Mouse (Mus musculus): ENCODE results near the gene Mapk11. TPM values are rescaled to one million over a fixed set of nuclear protein-coding genes. Genes with fewer than 3 reads are reported as not detected.

Mapk11 gene
- total RNA-seq, 1 experiment, result 6.6 TPM

GRCm38 (mm10) chr15:89177121-89177520 lies 27.7 kb upstream of the Mapk11 start:
- peaks cover 10 to 59% of the 10 kb centered on the region in 2 experiments for H3K4me1 ChIP-seq (ENCODE audit: control insufficient read depth in 2 of 2, insufficient read depth in 2 of 2, low read length in 2 of 2, poor library complexity in 1 of 2)
- no peak for TF ChIP-seq ZC3H11A (IDR thresholded peaks at IDR 0.05; ENCODE audit: borderline replicate concordance, low read depth, low read length)
- no peak for TF ChIP-seq MAFK (IDR thresholded peaks at IDR 0.05; ENCODE audit: insufficient read depth, low read depth, low read length)
- no peak for TF ChIP-seq HCFC1 (IDR thresholded peaks at IDR 0.05; ENCODE audit: borderline replicate concordance, insufficient read depth, low read length)
- TF ChIP-seq ZNF384 (IDR thresholded peaks at IDR 0.05; ENCODE audit: low read depth, low read length), result no peak
- no peak for TF ChIP-seq CHD2 (IDR thresholded peaks at IDR 0.05; ENCODE audit: low read depth, low read length)
- peak overlapping the region; percentile 17; the same call in 1 of the 2 replicates for H3K27ac ChIP-seq (ENCODE audit: insufficient read depth, low read depth, low read length, poor library complexity, severe bottlenecking)
- in situ Hi-C loops (cut with MboI; ENCODE audit: low sequenced_read_pairs in 2 of 2, unreplicated experiment in 2 of 2), result no loop called here
- no peak for DNase-seq (ENCODE audit: low read depth, low spot score)
- peak overlapping the region in 1 of 2 experiments; percentile 17; a peak in 1 of 4 replicates for H3K4me3 ChIP-seq (ENCODE audit: insufficient read depth in 1 of 2, low read depth in 1 of 2, low read length in 2 of 2, poor library complexity in 1 of 2, severe bottlenecking in 1 of 2)
- no peaks in the 10 kb centered on the region for H3K9me3 ChIP-seq (ENCODE audit: control insufficient read depth, insufficient read depth, low read depth, low read length)
- 0 out of 2 replicates have a peak overlapping the region, but pooled peaks have one; percentile 8 for H3K9ac ChIP-seq (ENCODE audit: insufficient read depth, low read depth, low read length, poor library complexity, severe bottlenecking)
- peaks cover 2% of the 10 kb centered on the region; the same call in 1 of the 2 replicates for H3K36me3 ChIP-seq (ENCODE audit: control insufficient read depth, insufficient read depth, low read length, poor library complexity, severe bottlenecking)

GRCm38 (mm10) chr15:89175411-89176155 lies 26.2 kb upstream of the Mapk11 start:
- Histone ChIP-seq H3K4me3 (ENCODE audit: insufficient read depth in 1 of 2, low read depth in 1 of 2, low read length in 2 of 2, poor library complexity in 1 of 2, severe bottlenecking in 1 of 2) (no peak overlapping the region), H3K9ac (ENCODE audit: insufficient read depth, low read depth, low read length, poor library complexity, severe bottlenecking) (no peak overlapping the region), H3K36me3 (ENCODE audit: control insufficient read depth, insufficient read depth, low read length, poor library complexity, severe bottlenecking) (peaks cover 2% of the 10 kb centered on the region; the same call in 1 of the 2 replicates), H3K4me1 (ENCODE audit: control insufficient read depth in 2 of 2, insufficient read depth in 2 of 2, low read length in 2 of 2, poor library complexity in 1 of 2) (peaks cover 8 to 60% of the 10 kb centered on the region in 2 experiments), H3K9me3 (ENCODE audit: control insufficient read depth, insufficient read depth, low read depth, low read length) (no peaks in the 10 kb centered on the region), H3K27ac (ENCODE audit: insufficient read depth, low read depth, low read length, poor library complexity, severe bottlenecking) (no peak overlapping the region)
- DNase-seq (ENCODE audit: low read depth, low spot score), result no peak
- TF ChIP-seq MAFK (IDR thresholded peaks at IDR 0.05; ENCODE audit: insufficient read depth, low read depth, low read length) (no peak), ZNF384 (IDR thresholded peaks at IDR 0.05; ENCODE audit: low read depth, low read length) (no peak), ZC3H11A (IDR thresholded peaks at IDR 0.05; ENCODE audit: borderline replicate concordance, low read depth, low read length) (no peak)
- in situ Hi-C loops (cut with MboI; ENCODE audit: low sequenced_read_pairs in 2 of 2, unreplicated experiment in 2 of 2), result no loop called here

DNA sequence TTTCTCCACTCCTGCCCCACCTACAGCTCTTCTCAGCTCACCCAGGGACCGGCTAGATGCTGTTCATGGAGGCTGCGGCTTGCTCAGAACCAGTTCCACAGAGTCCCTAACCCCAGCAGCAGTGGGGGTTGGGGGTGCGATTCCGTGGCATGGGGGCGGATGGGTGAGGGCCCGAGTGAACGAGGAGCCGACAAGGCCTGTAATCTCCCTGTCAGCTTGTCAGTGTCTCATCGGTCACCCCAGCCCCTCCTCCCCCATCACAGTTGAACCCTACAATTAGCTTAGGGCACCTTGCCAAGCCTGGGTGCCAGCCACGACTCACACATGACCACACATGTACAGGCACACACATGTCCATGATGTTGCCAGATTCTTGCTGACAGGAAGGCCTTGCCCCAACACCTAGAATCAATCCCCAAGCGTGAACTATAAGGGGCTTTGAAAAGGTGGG lies 25.5 kb upstream of the Mapk11 start:
- H3K4me1 ChIP-seq (ENCODE audit: control insufficient read depth in 2 of 2, insufficient read depth in 2 of 2, low read length in 2 of 2, poor library complexity in 1 of 2), result peaks cover 8 to 66% of the 10 kb centered on the region in 2 experiments
- TF ChIP-seq ZC3H11A (IDR thresholded peaks at IDR 0.05; ENCODE audit: borderline replicate concordance, low read depth, low read length) (no peak), ZNF384 (IDR thresholded peaks at IDR 0.05; ENCODE audit: low read depth, low read length) (no peak), HCFC1 (IDR thresholded peaks at IDR 0.05; ENCODE audit: borderline replicate concordance, insufficient read depth, low read length) (no peak), MAFK (IDR thresholded peaks at IDR 0.05; ENCODE audit: insufficient read depth, low read depth, low read length) (no peak), CHD2 (IDR thresholded peaks at IDR 0.05; ENCODE audit: low read depth, low read length) (no peak)
- no peak overlapping the region for H3K9ac ChIP-seq (ENCODE audit: insufficient read depth, low read depth, low read length, poor library complexity, severe bottlenecking)
- H3K4me3 ChIP-seq (ENCODE audit: insufficient read depth in 1 of 2, low read depth in 1 of 2, low read length in 2 of 2, poor library complexity in 1 of 2, severe bottlenecking in 1 of 2), result no peak overlapping the region; a peak in 1 of 4 replicates
- H3K27ac ChIP-seq (ENCODE audit: insufficient read depth, low read depth, low read length, poor library complexity, severe bottlenecking), result no peak overlapping the region
- no peak for DNase-seq (ENCODE audit: low read depth, low spot score)
- peaks cover 7% of the 10 kb centered on the region; the same call in 1 of the 2 replicates for H3K36me3 ChIP-seq (ENCODE audit: control insufficient read depth, insufficient read depth, low read length, poor library complexity, severe bottlenecking)
- no peaks in the 10 kb centered on the region for H3K9me3 ChIP-seq (ENCODE audit: control insufficient read depth, insufficient read depth, low read depth, low read length)
- in situ Hi-C loops (cut with MboI; ENCODE audit: low sequenced_read_pairs in 2 of 2, unreplicated experiment in 2 of 2), result no loop called here

DNA sequence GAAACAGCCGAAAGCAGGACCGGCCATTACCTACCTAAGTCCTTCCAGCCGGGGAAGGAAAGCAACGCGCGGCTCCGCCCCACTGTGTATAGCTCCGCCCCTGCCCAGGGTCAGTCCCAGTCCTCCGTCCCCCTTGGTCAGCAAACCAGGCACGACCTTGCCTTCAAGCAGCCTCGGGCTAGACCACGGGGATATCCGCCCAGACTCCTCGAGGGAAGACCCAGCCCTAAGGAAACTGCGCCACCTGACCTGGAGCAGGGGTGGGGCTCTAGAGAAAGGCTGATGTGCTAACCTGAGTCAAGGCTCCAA lies 24.4 kb upstream of the Mapk11 start:
- in situ Hi-C loops (cut with MboI; ENCODE audit: low sequenced_read_pairs in 2 of 2, unreplicated experiment in 2 of 2), result no loop called here
- H3K27ac ChIP-seq (ENCODE audit: insufficient read depth, low read depth, low read length, poor library complexity, severe bottlenecking), result no peak overlapping the region
- H3K36me3 ChIP-seq (ENCODE audit: control insufficient read depth, insufficient read depth, low read length, poor library complexity, severe bottlenecking), result peaks cover 9% of the 10 kb centered on the region; the same call in 1 of the 2 replicates
- peak overlapping the region; percentile 65 for H3K9ac ChIP-seq (ENCODE audit: insufficient read depth, low read depth, low read length, poor library complexity, severe bottlenecking)
- no peak for DNase-seq (ENCODE audit: low read depth, low spot score)
- peaks cover 5 to 70% of the 10 kb centered on the region in 2 experiments for H3K4me1 ChIP-seq (ENCODE audit: control insufficient read depth in 2 of 2, insufficient read depth in 2 of 2, low read length in 2 of 2, poor library complexity in 1 of 2)
- H3K9me3 ChIP-seq (ENCODE audit: control insufficient read depth, insufficient read depth, low read depth, low read length), result no peaks in the 10 kb centered on the region
- H3K4me3 ChIP-seq (ENCODE audit: insufficient read depth in 1 of 2, low read depth in 1 of 2, low read length in 2 of 2, poor library complexity in 1 of 2, severe bottlenecking in 1 of 2), result peak overlapping the region; percentile 67 to 70
- no peak for TF ChIP-seq HCFC1 (IDR thresholded peaks at IDR 0.05; ENCODE audit: borderline replicate concordance, insufficient read depth, low read length)
- TF ChIP-seq MAFK (IDR thresholded peaks at IDR 0.05; ENCODE audit: insufficient read depth, low read depth, low read length), result no peak
- no peak for TF ChIP-seq CHD2 (IDR thresholded peaks at IDR 0.05; ENCODE audit: low read depth, low read length)
- no peak for TF ChIP-seq ZC3H11A (IDR thresholded peaks at IDR 0.05; ENCODE audit: borderline replicate concordance, low read depth, low read length)
- no peak for TF ChIP-seq ZNF384 (IDR thresholded peaks at IDR 0.05; ENCODE audit: low read depth, low read length)
